Mouse (Mus musculus) kidney, adult 18-20 months (tissue): ENCODE results near the gene H2-K1.
"Not testable (repeated sequence)": the region's sequence is repeated elsewhere in the genome, so short reads cannot be mapped to it uniquely, and the experiment has no call there.

ENCODE experiments used
- DNase-seq: peaks from one replicate; pipeline ENCODE4 v3.0.0; 2021

H2-K1 gene

GRCm38 (mm10) chr17:34026917-34027655 lies 26.9 kb upstream of the H2-K1 start:
- DNase-seq = peak; percentile 36

- DNase-seq = no peak
Measured at GRCm38 (mm10) chr17:34026221-34026620, 26.1 kb upstream of the H2-K1 start.

- no peak for DNase-seq
Measured at GRCm38 (mm10) chr17:34025756-34026151, 25.6 kb upstream of the H2-K1 start.

- no peak for DNase-seq
Measured at GRCm38 (mm10) chr17:34024861-34025755, 25.0 kb upstream of the H2-K1 start.

- DNase-seq = peak; percentile 90
Measured at GRCm38 (mm10) chr17:34024317-34024821, 24.2 kb upstream of the H2-K1 start, which contains the start of gene Ring1. Gene Ring1, minus strand, starts transcription at chr17:34024680.

GRCm38 (mm10) chr17:34023678-34024077 lies 23.5 kb upstream of the H2-K1 start:
- no peak for DNase-seq

GRCm38 (mm10) chr17:34022987-34023386 lies 22.8 kb upstream of the H2-K1 start:
- no peak for DNase-seq

GRCm38 (mm10) chr17:34022414-34022783 lies 22.3 kb upstream of the H2-K1 start:
- no peak for DNase-seq

GRCm38 (mm10) chr17:34021539-34022413 lies 21.6 kb upstream of the H2-K1 start:
- no peak for DNase-seq

GRCm38 (mm10) chr17:34013436-34013835 lies 13.3 kb upstream of the H2-K1 start:
- DNase-seq = no peak

GRCm38 (mm10) chr17:34010156-34010555 lies 10.0 kb upstream of the H2-K1 start:
- no peak for DNase-seq

GRCm38 (mm10) chr17:34006570-34006969 lies 6.4 kb upstream of the H2-K1 start:
- no peak for DNase-seq

GRCm38 (mm10) chr17:34003426-34003825 lies 3.3 kb upstream of the H2-K1 start:
- DNase-seq = peak; percentile 55

- not testable (repeated sequence) for DNase-seq
Measured at GRCm38 (mm10) chr17:34000796-34001195, 649 bp upstream of the H2-K1 start.

GRCm38 (mm10) chr17:33999341-34000149 lies 602 bp downstream of the H2-K1 start:
- DNase-seq = peak; percentile 45

GRCm38 (mm10) chr17:33998697-33999096 lies 1.4 kb downstream of the H2-K1 start:
- not testable (repeated sequence) for DNase-seq

GRCm38 (mm10) chr17:33997025-33997424 lies 3.1 kb downstream of the H2-K1 start:
- not testable (repeated sequence) for DNase-seq

GRCm38 (mm10) chr17:33995651-33996050 lies 4.5 kb downstream of the H2-K1 start:
- no peak for DNase-seq

GRCm38 (mm10) chr17:33994959-33995358 lies 5.2 kb downstream of the H2-K1 start:
- DNase-seq = no peak

GRCm38 (mm10) chr17:33991788-33992664 lies 8.1 kb downstream of the H2-K1 start:
- peak; percentile 60 for DNase-seq

GRCm38 (mm10) chr17:33982136-33982535 lies 18.0 kb downstream of the H2-K1 start:
- DNase-seq = peak; percentile 80
